ENCODE assay signal across 12 mouse cellular contexts in genomic region chr4:106953760-106954159, GRCm38 (mm10). TPM values are rescaled to one million over a fixed set of nuclear protein-coding genes. Genes with fewer than 3 reads are reported as not detected.
DNase-seq lines count a peak whose midpoint lies in the region; ATAC-seq lines count a peak whose summit lies in the region.
"Had no signal": no experiment of that assay in that cellular context is flagged by ENCODE, and none has a peak within 500 bp of the region (broad histone marks: within the 10 kb centered on the region; RNA-seq: fewer than 3 reads in every experiment).

No protein-coding gene starts in this region.

- no peak overlapping the region for H3K9ac ChIP-seq in embryonic facial prominence, embryonic 13.5 days
- no peak overlapping the region for H3K9ac ChIP-seq in midbrain, embryonic 11.5 days (ENCODE audit: low read length)
- no peak overlapping the region for H3K9ac ChIP-seq in forebrain, embryonic 12.5 days
- 0 out of 2 replicates have a peak overlapping the region, but pooled peaks have one; percentile 9 for H3K9ac ChIP-seq in midbrain, embryonic 15.5 days
- H3K9ac ChIP-seq: liver, embryonic 13.5 days had no signal

- peaks cover 65% of the 10 kb centered on the region for H3K4me1 ChIP-seq in embryonic facial prominence, embryonic 13.5 days
- peaks cover 91% of the 10 kb centered on the region for H3K4me1 ChIP-seq in embryonic facial prominence, embryonic 10.5 days
- peaks cover 93% of the 10 kb centered on the region for H3K4me1 ChIP-seq in midbrain, embryonic 10.5 days
- peaks cover 65% of the 10 kb centered on the region for H3K4me1 ChIP-seq in midbrain, embryonic 11.5 days (ENCODE audit: control insufficient read depth, insufficient read depth, low read length)
- H3K4me1 ChIP-seq in forebrain, embryonic 12.5 days = peaks cover 93% of the 10 kb centered on the region
- H3K4me1 ChIP-seq in midbrain, embryonic 15.5 days = peaks cover 83% of the 10 kb centered on the region

- 86% methylated on average over 5 of the region's 5 CpGs for WGBS in embryonic facial prominence, embryonic 13.5 days
- WGBS in embryonic facial prominence, embryonic 10.5 days = 80% methylated on average over 5 of the region's 5 CpGs
- 67% methylated on average over 5 of the region's 5 CpGs for WGBS in midbrain, embryonic 10.5 days
- WGBS in midbrain, embryonic 11.5 days = 70% methylated on average over 5 of the region's 5 CpGs
- whole genome bisulfite sequencing in forebrain, embryonic 12.5 days = 58% methylated on average over 5 of the region's 5 CpGs
- WGBS in midbrain, embryonic 15.5 days = 54% methylated on average over 5 of the region's 5 CpGs

- no peaks in the 10 kb centered on the region for H3K27me3 ChIP-seq in embryonic facial prominence, embryonic 13.5 days
- H3K27me3 ChIP-seq in embryonic facial prominence, embryonic 10.5 days (replicated peaks; ENCODE audit: low read depth, poor library complexity, severe bottlenecking) = no peaks in the 10 kb centered on the region
- no peaks in the 10 kb centered on the region for H3K27me3 ChIP-seq in midbrain, embryonic 10.5 days (ENCODE audit: low read depth, poor library complexity, severe bottlenecking)
- H3K27me3 ChIP-seq in midbrain, embryonic 11.5 days (ENCODE audit: control insufficient read depth, insufficient read depth, low read length) = no peaks in the 10 kb centered on the region
- no peaks in the 10 kb centered on the region for H3K27me3 ChIP-seq in forebrain, embryonic 12.5 days
- H3K27me3 ChIP-seq in midbrain, embryonic 15.5 days (replicated peaks) = no peaks in the 10 kb centered on the region
- H3K27me3 ChIP-seq: liver, embryonic 13.5 days; megakaryocyte, embryonic 14.5 days had no signal

- no peak for DNase-seq in embryonic facial prominence, embryonic 10.5 days (ENCODE audit: low spot score)
- DNase-seq in midbrain, embryonic 10.5 days (ENCODE audit: low spot score) = no peak
- DNase-seq in midbrain, embryonic 11.5 days (ENCODE audit: low spot score, missing footprints) = no peak
- DNase-seq in thymus, postnatal 4 days = no peak
- no peak for DNase-seq in urinary bladder, postnatal 36 days (ENCODE audit: low spot score in 2 of 2)
- DNase-seq: liver, embryonic 13.5 days had no signal

- no peak overlapping the region for H3K4me2 ChIP-seq in embryonic facial prominence, embryonic 13.5 days
- H3K4me2 ChIP-seq in midbrain, embryonic 11.5 days = no peak overlapping the region
- H3K4me2 ChIP-seq in forebrain, embryonic 12.5 days = no peak overlapping the region
- H3K4me2 ChIP-seq in midbrain, embryonic 15.5 days = no peak overlapping the region
- H3K4me2 ChIP-seq: liver, embryonic 13.5 days had no signal

- H3K4me3 ChIP-seq in embryonic facial prominence, embryonic 13.5 days = no peak overlapping the region
- no peak overlapping the region for H3K4me3 ChIP-seq in embryonic facial prominence, embryonic 10.5 days
- no peak overlapping the region for H3K4me3 ChIP-seq in midbrain, embryonic 10.5 days
- H3K4me3 ChIP-seq in midbrain, embryonic 11.5 days (ENCODE audit: low read depth, low read length) = no peak overlapping the region
- H3K4me3 ChIP-seq in forebrain, embryonic 12.5 days (replicated peaks) = no peak overlapping the region
- no peak overlapping the region for H3K4me3 ChIP-seq in midbrain, embryonic 15.5 days
- H3K4me3 ChIP-seq: erythroblast, embryonic 14.5 days; liver, embryonic 13.5 days; megakaryocyte, embryonic 14.5 days had no signal

- 0 out of 2 replicates have a peak overlapping the region, but pooled peaks have one; percentile 22 for H3K27ac ChIP-seq in embryonic facial prominence, embryonic 13.5 days
- no peak overlapping the region for H3K27ac ChIP-seq in embryonic facial prominence, embryonic 10.5 days (replicated peaks)
- H3K27ac ChIP-seq in midbrain, embryonic 10.5 days (replicated peaks) = peak overlapping the region; percentile 61
- H3K27ac ChIP-seq in midbrain, embryonic 11.5 days (ENCODE audit: low read depth, low read length) = no peak overlapping the region
- H3K27ac ChIP-seq in forebrain, embryonic 12.5 days = peak overlapping the region; percentile 50; the same call in 1 of the 2 replicates
- H3K27ac ChIP-seq in midbrain, embryonic 15.5 days = peak overlapping the region; percentile 19
- H3K27ac ChIP-seq: liver, embryonic 13.5 days had no signal

- ATAC-seq in embryonic facial prominence, embryonic 13.5 days (ENCODE audit: insufficient number of reproducible peaks, insufficient read depth, low FRiP score, low TSS enrichment, low read depth) = no peak
- no peak for ATAC-seq in midbrain, embryonic 11.5 days (ENCODE audit: low FRiP score)
- no peak for ATAC-seq in forebrain, embryonic 12.5 days (ENCODE audit: low FRiP score)
- no peak for ATAC-seq in midbrain, embryonic 15.5 days (replicated peaks)
- ATAC-seq: inflammation-experienced regulatory T-cells, adult 6 months had no signal

- H3K36me3 ChIP-seq in embryonic facial prominence, embryonic 13.5 days = peaks cover 34% of the 10 kb centered on the region
- H3K36me3 ChIP-seq in embryonic facial prominence, embryonic 10.5 days (replicated peaks) = peaks cover 69% of the 10 kb centered on the region
- peaks cover 37% of the 10 kb centered on the region for H3K36me3 ChIP-seq in midbrain, embryonic 10.5 days
- H3K36me3 ChIP-seq in midbrain, embryonic 11.5 days (ENCODE audit: control insufficient read depth, insufficient read depth, low read length) = no peaks in the 10 kb centered on the region
- H3K36me3 ChIP-seq in forebrain, embryonic 12.5 days (replicated peaks) = no peaks in the 10 kb centered on the region
- no peaks in the 10 kb centered on the region for H3K36me3 ChIP-seq in midbrain, embryonic 15.5 days (replicated peaks)

- no peaks in the 10 kb centered on the region for H3K9me3 ChIP-seq in embryonic facial prominence, embryonic 13.5 days
- H3K9me3 ChIP-seq in embryonic facial prominence, embryonic 10.5 days = no peaks in the 10 kb centered on the region
- no peaks in the 10 kb centered on the region for H3K9me3 ChIP-seq in midbrain, embryonic 10.5 days (replicated peaks)
- no peaks in the 10 kb centered on the region for H3K9me3 ChIP-seq in midbrain, embryonic 11.5 days (ENCODE audit: control insufficient read depth, low read length)
- no peaks in the 10 kb centered on the region for H3K9me3 ChIP-seq in forebrain, embryonic 12.5 days
- no peaks in the 10 kb centered on the region for H3K9me3 ChIP-seq in midbrain, embryonic 15.5 days
- H3K9me3 ChIP-seq: liver, embryonic 13.5 days; megakaryocyte, embryonic 14.5 days had no signal

RNA-seq across cellular contexts. Expression of gene Ssbp3, which starts 43.3 kb away (rescaled TPM):
- polyA plus RNA-seq in embryonic facial prominence, embryonic 13.5 days (2015; fragmentation: Nextera tagmentation; extraction: Ambion mirVana) = 172 and 190 TPM in 2 replicates
- 147 TPM in 2 replicates for polyA plus RNA-seq in embryonic facial prominence, embryonic 10.5 days (2016; fragmentation: Nextera tagmentation; extraction: Ambion mirVana)
- polyA plus RNA-seq in midbrain, embryonic 10.5 days (2016; fragmentation: Nextera tagmentation; extraction: Ambion mirVana) = 119 and 136 TPM in 2 replicates
- polyA plus RNA-seq in midbrain, embryonic 11.5 days (2014; fragmentation: Nextera tagmentation; extraction: Ambion mirVana) = 124 and 132 TPM in 2 replicates
- 198 and 214 TPM in 2 replicates for polyA plus RNA-seq in forebrain, embryonic 12.5 days (2016; fragmentation: Nextera tagmentation; extraction: Ambion mirVana)
- polyA plus RNA-seq in midbrain, embryonic 15.5 days (2015; fragmentation: Nextera tagmentation; extraction: Ambion mirVana) = 175 and 194 TPM in 2 replicates

Comparison
In these comparisons a context has a peak if more than half of its experiments do, and no peak if none do; other contexts are left out.
1. H3K27ac ChIP-seq: peak in embryonic facial prominence, embryonic 13.5 days (single experiment), midbrain, embryonic 10.5 days (single experiment), forebrain, embryonic 12.5 days (single experiment) and midbrain, embryonic 15.5 days (single experiment); none in embryonic facial prominence, embryonic 10.5 days (single experiment) and midbrain, embryonic 11.5 days (single experiment).